Mouse (Mus musculus) leukemia stem cell, adult 10-12 weeks (primary cell): ENCODE data around the gene Tnc. TPM values are rescaled to one million over a fixed set of nuclear protein-coding genes. Genes with fewer than 3 reads are reported as not detected.

Experiments used
- polyA plus RNA-seq: library from polyadenylated mRNA; stranded (reverse); fragments of >175 nt; gene quantifications from 2 replicates; pipeline ENCODE4 v1.2.3, GENCODE M21; 2012; ENCODE audit warnings: low replicate concordance

The Tnc gene
- 0.03 and 0.05 TPM in 2 replicates for polyA plus RNA-seq

DNA sequence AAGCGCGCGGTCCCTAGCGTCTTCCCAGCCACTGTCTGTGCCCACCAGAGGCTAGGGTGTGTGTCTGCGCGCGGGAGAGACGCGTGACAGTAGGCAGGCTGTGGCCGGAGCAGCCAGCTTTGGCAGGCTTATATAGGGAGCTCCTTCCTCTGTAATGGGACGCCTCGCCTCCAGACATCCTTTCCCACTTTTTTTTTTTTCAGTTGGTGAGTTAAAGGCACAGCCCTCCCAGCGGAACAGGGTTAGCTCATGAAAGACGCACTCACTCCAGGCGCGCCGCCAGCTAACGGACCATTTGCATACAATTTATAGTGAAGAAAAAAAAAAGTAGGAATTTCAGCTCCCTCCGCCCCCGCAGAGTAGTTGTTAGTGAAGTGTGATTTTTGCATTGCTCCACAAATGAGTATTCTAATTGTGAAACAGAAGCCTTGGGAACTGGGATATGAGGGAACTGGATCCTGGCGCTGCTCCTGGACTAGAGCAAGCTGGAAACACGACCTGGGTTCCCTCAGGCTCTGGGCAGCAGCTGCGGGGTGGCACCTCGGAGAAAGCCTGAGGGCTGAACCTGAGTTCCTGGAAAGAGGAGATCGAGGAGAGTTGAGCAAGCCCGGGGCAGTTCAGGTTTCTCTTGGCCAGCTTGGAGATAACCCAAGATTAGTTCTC lies at the start of gene Tnc:
Gene Tnc (minus strand): TSS at position 185 of the 663 bp plus-strand sequence.

Other genes starting within 250 kb of the Tnc start
- gene Tnfsf8, start 185.7 kb downstream of the Tnc start, polyA plus RNA-seq: 0.22 and 0.33 TPM in 2 replicates